Mouse (Mus musculus): ENCODE measurements around the gene Ivd. TPM values are rescaled to one million over a fixed set of nuclear protein-coding genes. Genes with fewer than 3 reads are reported as not detected.

The Ivd gene
- total and polyA plus RNA-seq, 3 experiments, result 25.5 to 29.3 (median 27.6) TPM

- dilution Hi-C loops (cut with MboI; ENCODE audit: extremely low pct_ligation_motif_present, extremely low pct_unique_long_range_greater_than_20kb, low sequenced_read_pairs), result no loop called here
- Histone ChIP-seq H3K27ac (ENCODE audit: insufficient read depth, low read depth) (no peak overlapping the region), H3K9ac (ENCODE audit: insufficient read depth, low read depth) (no peak overlapping the region), H3K9me3 (replicated peaks; ENCODE audit: low read length) (no peaks in the 10 kb centered on the region), H3K79me2 (replicated peaks; ENCODE audit: control insufficient read depth, extremely low read depth, insufficient read depth, poor library complexity, severe bottlenecking) (no peaks in the 10 kb centered on the region), H3K4me3 (replicated peaks in 1 of 3; ENCODE audit: low read depth in 2 of 3, low read length in 2 of 3, poor library complexity in 1 of 3) (no peak overlapping the region), H3K36me3 (replicated peaks in 1 of 2; ENCODE audit: control insufficient read depth in 1 of 2, insufficient read depth in 1 of 2, low read length in 1 of 2) (no peaks in the 10 kb centered on the region), H3K4me2 (ENCODE audit: insufficient read depth, low read depth, poor library complexity, severe bottlenecking) (no peak overlapping the region), H3K4me1 (ENCODE audit: control insufficient read depth in 1 of 2, insufficient read depth in 2 of 2) (peaks cover 10 to 34% of the 10 kb centered on the region in 2 experiments), H3K27me3 (replicated peaks) (peaks cover 6% of the 10 kb centered on the region)
- no peak for DNase-seq (ENCODE audit: extremely low read depth)
- no peak for TF ChIP-seq RCOR1 (conservative IDR thresholded peaks at IDR 0.05; ENCODE audit: low read depth, low read length)
- TF ChIP-seq MAX (IDR thresholded peaks at IDR 0.05; ENCODE audit: low read length), result no peak
- TF ChIP-seq E2F4 (IDR thresholded peaks at IDR 0.05; ENCODE audit: insufficient replicate concordance, low read depth, low read length), result no peak
- TF ChIP-seq CHD2 (IDR thresholded peaks at IDR 0.05; ENCODE audit: low read length), result no peak
- no peak for TF ChIP-seq KAT2A (IDR thresholded peaks at IDR 0.05; ENCODE audit: insufficient replicate concordance, low read length)
- TF ChIP-seq SMC3 (IDR thresholded peaks at IDR 0.05; ENCODE audit: low read depth, low read length), result no peak
- TF ChIP-seq SIN3A (IDR thresholded peaks at IDR 0.05; ENCODE audit: low read length), result no peak
- no peak for TF ChIP-seq BHLHE40 (IDR thresholded peaks at IDR 0.05; ENCODE audit: low read depth, low read length)
- no peak for TF ChIP-seq ZMIZ1 (IDR thresholded peaks at IDR 0.05; ENCODE audit: low read depth, low read length)
- no peak for TF ChIP-seq GABPA (IDR thresholded peaks at IDR 0.05; ENCODE audit: insufficient replicate concordance, low read depth, low read length)
- TF ChIP-seq PAX5 (IDR thresholded peaks at IDR 0.05; ENCODE audit: low read length), result no peak
- no peak for TF ChIP-seq JUND (conservative IDR thresholded peaks at IDR 0.05; ENCODE audit: low read depth, low read length)
- no peak for TF ChIP-seq ETS1 (conservative IDR thresholded peaks at IDR 0.05; ENCODE audit: low read depth, low read length)
- no peak for TF ChIP-seq MYC (IDR thresholded peaks at IDR 0.05; ENCODE audit: low read depth, low read length)
- TF ChIP-seq MXI1 (IDR thresholded peaks at IDR 0.05; ENCODE audit: low read depth, low read length), result no peak
- in situ Hi-C loops (cut with MboI; ENCODE audit: low pct_ligation_motif_present, low pct_unique_long_range_greater_than_20kb, low sequenced_read_pairs), result loop anchor here (10.0 to 25.0 kb wide), 4 partner anchors 84 to 404 kb away; partner anchors contain the start of gene Srp14
Measured at GRCm38 (mm10) chr2:118891173-118891572, 29.4 kb downstream of the Ivd start.

- peak overlapping the region; percentile 50 to 71 (median 63) for H3K4me3 ChIP-seq (replicated peaks in 1 of 3; ENCODE audit: low read depth in 2 of 3, low read length in 2 of 3, poor library complexity in 1 of 3)
- dilution Hi-C loops (cut with MboI; ENCODE audit: extremely low pct_ligation_motif_present, extremely low pct_unique_long_range_greater_than_20kb, low sequenced_read_pairs), result no loop called here
- 0 out of 2 replicates have a peak, but pooled peaks have one; percentile 44 for TF ChIP-seq CHD1 (IDR thresholded peaks at IDR 0.05; ENCODE audit: low read depth, low read length)
- peak; percentile 36; the same call in 1 of the 2 replicates for TF ChIP-seq TCF12 (IDR thresholded peaks at IDR 0.05; ENCODE audit: low read depth, low read length)
- TF ChIP-seq MAZ (IDR thresholded peaks at IDR 0.05; ENCODE audit: low read depth, low read length), result peak; percentile 23; the same call in 1 of the 2 replicates
- no peak for TF ChIP-seq ZMIZ1 (IDR thresholded peaks at IDR 0.05; ENCODE audit: low read depth, low read length)
- TF ChIP-seq ZNF384 (IDR thresholded peaks at IDR 0.05; ENCODE audit: low read depth, low read length), result no peak; the same call in 1 of the 2 replicates
- peak; percentile 54 for TF ChIP-seq ELF1 (IDR thresholded peaks at IDR 0.05; ENCODE audit: low read depth, low read length)
- TF ChIP-seq POLR2AphosphoS2 (IDR thresholded peaks at IDR 0.05; ENCODE audit: low read depth, low read length), result no peak
- peak; percentile 79 for TF ChIP-seq SIN3A (IDR thresholded peaks at IDR 0.05; ENCODE audit: low read length)
- TF ChIP-seq POLR2A (IDR thresholded peaks at IDR 0.05; ENCODE audit: low read depth, low read length), result peak; percentile 44; the same call in 1 of the 2 replicates
- peak; percentile 70 for TF ChIP-seq CHD2 (IDR thresholded peaks at IDR 0.05; ENCODE audit: low read length)
- TF ChIP-seq HCFC1 (IDR thresholded peaks at IDR 0.05; ENCODE audit: low read depth, low read length), result peak; percentile 2; the same call in 1 of the 2 replicates
- no peak for TF ChIP-seq BHLHE40 (IDR thresholded peaks at IDR 0.05; ENCODE audit: low read depth, low read length)
- no peak; the same call in 1 of the 2 replicates for TF ChIP-seq MAX (IDR thresholded peaks at IDR 0.05; ENCODE audit: low read length)
- TF ChIP-seq MAFK (IDR thresholded peaks at IDR 0.05; ENCODE audit: insufficient replicate concordance, low read length), result no peak
- TF ChIP-seq PAX5 (IDR thresholded peaks at IDR 0.05; ENCODE audit: low read length), result no peak
- TF ChIP-seq ZKSCAN1 (IDR thresholded peaks at IDR 0.05; ENCODE audit: borderline replicate concordance, low read depth, low read length), result no peak
- no peaks in the 10 kb centered on the region for H3K36me3 ChIP-seq (replicated peaks in 1 of 2; ENCODE audit: control insufficient read depth in 1 of 2, insufficient read depth in 1 of 2, low read length in 1 of 2)
- H3K79me2 ChIP-seq (replicated peaks; ENCODE audit: control insufficient read depth, extremely low read depth, insufficient read depth, poor library complexity, severe bottlenecking), result no peaks in the 10 kb centered on the region
- peak overlapping the region; percentile 42 for H3K9ac ChIP-seq (ENCODE audit: insufficient read depth, low read depth)
- no peaks in the 10 kb centered on the region for H3K9me3 ChIP-seq (replicated peaks; ENCODE audit: low read length)
- peaks cover 25% of the 10 kb centered on the region for H3K27me3 ChIP-seq (replicated peaks)
- H3K4me2 ChIP-seq (ENCODE audit: insufficient read depth, low read depth, poor library complexity, severe bottlenecking), result peak overlapping the region; percentile 44
- in situ Hi-C loops (cut with MboI; ENCODE audit: low pct_ligation_motif_present, low pct_unique_long_range_greater_than_20kb, low sequenced_read_pairs), result loop anchor here (10.0 to 25.0 kb wide), 4 partner anchors 79 to 409 kb away; partner anchors contain the start of gene Srp14
- no peak for DNase-seq (ENCODE audit: extremely low read depth)
- peak overlapping the region; percentile 47; the same call in 1 of the 2 replicates for H3K27ac ChIP-seq (ENCODE audit: insufficient read depth, low read depth)
- peaks cover 8 to 40% of the 10 kb centered on the region in 2 experiments for H3K4me1 ChIP-seq (ENCODE audit: control insufficient read depth in 1 of 2, insufficient read depth in 2 of 2)
Measured at GRCm38 (mm10) chr2:118895990-118896913, 34.5 kb downstream of the Ivd start.
